Mouse (Mus musculus): ENCODE data around the gene Sorcs2.

Gene Sorcs2

GRCm38 (mm10) chr5:36018366-36018765, 379.6 kb downstream of the Sorcs2 start:
- DNase-seq (ENCODE audit: extremely low spot score, low read depth, low spot score), result no peak

- DNase-seq (ENCODE audit: extremely low spot score, low read depth, low spot score), result no peak
These were observed 388.5 kb downstream of the Sorcs2 start for GRCm38 (mm10) chr5:36009405-36009804.

- DNase-seq (ENCODE audit: extremely low spot score, low read depth, low spot score), result no peak
These were observed 390.3 kb downstream of the Sorcs2 start for GRCm38 (mm10) chr5:36007649-36008048.

- no peak for DNase-seq (ENCODE audit: extremely low spot score, low read depth, low spot score)
These were observed 391.4 kb downstream of the Sorcs2 start for GRCm38 (mm10) chr5:36006586-36006985.

- DNase-seq (ENCODE audit: extremely low spot score, low read depth, low spot score), result no peak
These were observed 391.8 kb downstream of the Sorcs2 start for GRCm38 (mm10) chr5:36006106-36006505.

- no peak for DNase-seq (ENCODE audit: extremely low spot score, low read depth, low spot score)
These were observed 394.1 kb downstream of the Sorcs2 start for GRCm38 (mm10) chr5:36003797-36004196.

GRCm38 (mm10) chr5:35989986-35990735, 407.8 kb downstream of the Sorcs2 start:
- no peak for DNase-seq (ENCODE audit: extremely low spot score, low read depth, low spot score)

- DNase-seq (ENCODE audit: extremely low spot score, low read depth, low spot score), result no peak
These were observed 408.4 kb downstream of the Sorcs2 start for GRCm38 (mm10) chr5:35989506-35989905.

GRCm38 (mm10) chr5:35988085-35988484, 409.9 kb downstream of the Sorcs2 start:
- DNase-seq (ENCODE audit: extremely low spot score, low read depth, low spot score), result no peak

- no peak for DNase-seq (ENCODE audit: extremely low spot score, low read depth, low spot score)
These were observed 412.3 kb downstream of the Sorcs2 start for GRCm38 (mm10) chr5:35985611-35986010.

- peak; percentile 37 for DNase-seq (ENCODE audit: extremely low spot score, low read depth, low spot score)
These were observed 416.0 kb downstream of the Sorcs2 start for GRCm38 (mm10) chr5:35981976-35982375.

GRCm38 (mm10) chr5:35981341-35981740, 416.6 kb downstream of the Sorcs2 start:
- DNase-seq (ENCODE audit: extremely low spot score, low read depth, low spot score), result no peak

- DNase-seq (ENCODE audit: extremely low spot score, low read depth, low spot score), result no peak
These were observed 417.4 kb downstream of the Sorcs2 start for GRCm38 (mm10) chr5:35980542-35980941.

- DNase-seq (ENCODE audit: extremely low spot score, low read depth, low spot score), result no peak
These were observed 422.3 kb downstream of the Sorcs2 start for GRCm38 (mm10) chr5:35975681-35976080.

GRCm38 (mm10) chr5:35974265-35974664, 423.7 kb downstream of the Sorcs2 start:
- DNase-seq (ENCODE audit: extremely low spot score, low read depth, low spot score), result no peak

- no peak for DNase-seq (ENCODE audit: extremely low spot score, low read depth, low spot score)
These were observed 424.1 kb downstream of the Sorcs2 start for GRCm38 (mm10) chr5:35973800-35974199.

- DNase-seq (ENCODE audit: extremely low spot score, low read depth, low spot score), result no peak
These were observed 425.2 kb downstream of the Sorcs2 start for GRCm38 (mm10) chr5:35972739-35973138.

GRCm38 (mm10) chr5:35971841-35972578, 425.9 kb downstream of the Sorcs2 start:
- peak; percentile 53 for DNase-seq (ENCODE audit: extremely low spot score, low read depth, low spot score)

- DNase-seq (ENCODE audit: extremely low spot score, low read depth, low spot score), result no peak
These were observed 427.4 kb downstream of the Sorcs2 start for GRCm38 (mm10) chr5:35970380-35971105.

GRCm38 (mm10) chr5:35969857-35970256, 428.1 kb downstream of the Sorcs2 start:
- no peak for DNase-seq (ENCODE audit: extremely low spot score, low read depth, low spot score)

Data from hindlimb bud, embryonic 11.5 days (tissue).